Mouse (Mus musculus) erythroblast, embryonic 14.5 days (primary cell): Measurements from ENCODE around the gene Susd1.

Experiments
- GATA1 ChIP-seq: IDR thresholded peaks from 2 replicates; pipeline ENCODE4 v1.6.1; 2012; ENCODE audit warnings: low read length, inconsistent platforms, mixed read lengths
- TAL1 ChIP-seq: IDR thresholded peaks from 3 replicates; pipeline ENCODE4 v1.6.1; 2012; ENCODE audit warnings: low read length, inconsistent platforms, mixed read lengths

DNA sequence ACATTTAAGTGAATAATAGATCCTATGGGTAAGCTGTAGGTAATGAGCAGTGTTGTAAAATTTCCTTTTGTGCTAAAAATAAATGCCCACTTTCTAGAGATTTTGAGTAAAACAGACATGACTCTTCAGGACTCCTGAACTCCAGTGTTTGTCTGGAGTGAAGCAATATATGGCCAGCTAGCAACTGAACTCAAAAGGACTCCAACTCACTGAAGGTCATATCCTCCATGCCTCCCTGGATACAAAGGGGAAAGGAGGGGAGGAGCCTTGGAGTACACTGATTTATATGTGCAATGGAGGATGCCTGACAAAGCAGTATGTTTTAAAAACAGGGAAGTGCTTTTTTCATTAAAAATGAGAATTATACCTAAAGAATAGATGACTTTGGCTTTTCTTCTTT, 32.9 kb upstream of the Susd1 start:
- TF ChIP-seq TAL1 = no peak
- no peak for TF ChIP-seq GATA1
